Mouse (Mus musculus): ENCODE results near the gene Prss53.
"Not testable (repeated sequence)": the region's sequence is repeated elsewhere in the genome, so short reads cannot be mapped to it uniquely, and the experiment has no call there.

The Prss53 gene

GRCm38 (mm10) chr7:127875627-127876001 is 15.2 kb downstream of the Prss53 start:
- DNase-seq (ENCODE audit: low read depth, low spot score): peak; percentile 89

DNA sequence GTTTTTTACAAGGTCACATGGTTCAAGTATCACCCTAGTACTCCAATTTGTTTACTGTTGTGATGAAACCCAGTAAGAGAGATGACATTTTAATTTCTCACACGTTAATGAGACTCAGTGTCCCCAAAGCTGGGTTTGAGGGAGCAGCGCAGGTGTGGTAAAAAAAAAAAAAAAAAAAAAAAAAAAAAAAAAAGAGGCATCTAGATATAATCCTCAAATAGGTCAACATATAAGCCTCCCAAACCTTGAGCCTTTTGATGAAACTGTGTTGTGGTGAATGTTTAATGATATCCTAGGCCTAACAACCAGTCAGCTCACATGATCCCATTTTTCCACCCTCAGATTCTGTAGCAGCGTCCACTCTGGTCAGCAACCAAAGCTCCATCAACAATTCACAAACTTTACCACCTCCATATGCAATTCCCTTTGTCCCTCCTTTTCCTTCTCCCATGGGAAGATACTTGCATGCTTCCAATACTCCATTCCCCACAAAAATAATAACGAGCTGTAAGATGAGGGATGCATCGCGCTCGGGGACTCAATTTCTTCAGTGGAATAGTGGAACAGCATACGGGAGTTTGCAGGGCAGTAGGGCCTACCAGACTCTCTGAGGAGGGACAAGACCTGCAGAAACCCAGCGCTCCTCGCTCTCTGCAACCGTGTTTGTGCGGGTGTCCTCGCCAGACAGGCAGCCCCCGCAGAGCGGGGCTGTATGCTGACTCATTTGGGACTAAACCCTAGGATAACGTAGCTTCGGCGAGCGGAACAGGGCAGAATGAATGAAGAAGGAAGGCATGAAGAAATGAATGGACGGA is 15.8 kb downstream of the Prss53 start:
- no peak for DNase-seq (ENCODE audit: low read depth, low spot score)

GRCm38 (mm10) chr7:127870136-127870821 is 20.5 kb downstream of the Prss53 start:
- no peak for DNase-seq (ENCODE audit: low read depth, low spot score)

GRCm38 (mm10) chr7:127869149-127869810 is 21.5 kb downstream of the Prss53 start:
- DNase-seq (ENCODE audit: low read depth, low spot score): no peak

DNA sequence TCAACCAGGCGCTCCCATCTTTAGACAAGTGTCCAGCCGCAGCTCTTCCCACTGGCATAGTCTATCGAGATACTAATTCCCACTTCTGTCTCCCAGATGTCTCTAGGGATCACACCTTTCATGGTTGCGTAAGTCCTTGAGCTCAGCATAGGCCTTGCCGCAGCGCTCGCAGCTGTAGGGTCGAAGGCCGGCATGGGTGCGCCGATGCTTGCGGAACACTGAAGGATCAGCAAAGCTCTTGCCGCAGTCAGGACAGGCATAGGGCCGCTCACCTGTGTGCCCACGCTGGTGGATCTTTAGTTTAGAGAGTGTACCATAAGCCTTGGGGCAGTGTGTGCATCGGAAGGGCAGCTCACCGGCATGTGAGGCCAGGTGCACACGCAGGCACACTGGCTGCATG is 23.1 kb downstream of the Prss53 start:
- no peak for DNase-seq (ENCODE audit: low read depth, low spot score)

DNA sequence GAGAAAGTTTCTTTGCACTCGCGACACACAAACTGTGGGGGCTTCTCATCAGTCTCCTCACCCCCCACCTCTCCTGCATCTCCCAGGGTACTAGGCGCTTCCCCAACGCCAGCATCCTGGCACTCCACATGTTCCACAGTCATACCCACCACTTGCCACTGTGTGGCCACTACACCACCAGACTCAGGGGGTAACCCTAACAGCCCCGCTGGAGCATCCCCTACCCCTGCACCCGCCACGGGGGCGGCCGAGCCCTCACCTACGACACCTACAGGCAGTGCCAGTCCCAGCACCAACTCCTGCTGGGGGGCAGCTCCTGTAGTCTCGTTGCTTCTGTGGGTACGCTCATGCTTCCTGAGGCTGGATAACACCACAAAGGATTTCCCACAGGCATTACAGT is 24.3 kb downstream of the Prss53 start:
- DNase-seq (ENCODE audit: low read depth, low spot score): no peak

- no peak for DNase-seq (ENCODE audit: low read depth, low spot score)
Measured at GRCm38 (mm10) chr7:127858258-127858657, 32.5 kb downstream of the Prss53 start.

DNA sequence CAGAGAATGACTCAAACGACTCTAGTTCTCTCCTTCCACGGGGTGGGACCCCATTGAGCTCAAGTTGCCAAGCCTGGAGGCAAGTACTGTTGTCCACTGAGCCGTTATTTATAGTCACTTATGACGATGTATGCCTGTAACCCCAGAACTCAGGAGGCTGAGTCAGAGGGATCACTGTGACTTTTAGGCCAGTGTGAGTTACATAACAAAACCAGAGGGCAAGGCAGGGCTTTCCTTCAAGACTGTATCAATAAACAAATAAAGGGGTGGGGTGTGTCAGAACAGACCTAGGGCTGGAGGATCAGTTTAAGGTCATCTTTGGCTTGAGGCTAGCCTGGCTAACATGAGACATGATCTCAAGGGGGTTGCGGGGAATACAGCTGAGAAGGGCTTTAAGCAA is 39.9 kb downstream of the Prss53 start:
- no peak for DNase-seq (ENCODE audit: low read depth, low spot score)

DNA sequence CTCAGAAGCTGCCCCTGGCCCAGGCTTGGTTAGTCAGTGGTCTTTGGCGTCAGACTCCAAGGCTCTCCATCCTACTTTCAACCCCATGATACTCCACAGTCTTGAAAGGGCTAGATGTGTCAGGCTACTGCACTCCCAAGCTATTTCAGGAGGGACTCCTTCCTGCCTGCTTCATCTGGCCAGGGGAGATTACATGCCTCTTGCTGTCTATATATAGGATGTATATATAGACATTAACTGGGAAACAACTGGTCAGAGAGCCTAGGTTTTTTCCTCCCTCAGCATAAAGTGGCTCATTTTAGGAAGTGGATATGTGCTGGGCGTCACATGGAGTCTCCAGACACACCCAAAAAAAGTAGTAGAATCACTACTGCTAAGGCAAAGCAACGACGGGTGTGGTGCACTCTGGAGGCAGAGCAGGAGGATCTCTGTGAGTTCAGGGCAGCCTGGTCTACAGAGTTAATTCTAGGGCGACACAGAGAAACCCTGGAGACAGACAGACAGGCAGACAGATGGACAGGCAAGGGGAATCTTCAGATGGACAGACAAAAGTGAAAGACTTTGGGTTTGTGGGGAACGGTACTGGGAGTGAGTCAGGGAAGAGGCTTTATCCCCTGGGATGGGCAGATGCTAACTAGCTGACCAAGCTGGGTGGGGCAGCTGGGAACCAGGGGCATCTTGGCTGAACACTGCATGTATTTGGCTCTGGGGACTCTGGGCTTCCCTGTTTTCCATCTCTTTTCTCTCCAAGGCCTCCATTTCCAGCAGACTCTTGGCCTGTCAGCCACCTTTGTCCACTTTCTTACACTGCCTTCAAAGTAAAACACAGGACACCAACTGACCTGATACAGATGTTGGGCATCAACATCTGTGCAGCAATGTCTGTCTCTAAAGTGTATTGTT is 40.5 kb downstream of the Prss53 start:
- DNase-seq (ENCODE audit: low read depth, low spot score): no peak

DNA sequence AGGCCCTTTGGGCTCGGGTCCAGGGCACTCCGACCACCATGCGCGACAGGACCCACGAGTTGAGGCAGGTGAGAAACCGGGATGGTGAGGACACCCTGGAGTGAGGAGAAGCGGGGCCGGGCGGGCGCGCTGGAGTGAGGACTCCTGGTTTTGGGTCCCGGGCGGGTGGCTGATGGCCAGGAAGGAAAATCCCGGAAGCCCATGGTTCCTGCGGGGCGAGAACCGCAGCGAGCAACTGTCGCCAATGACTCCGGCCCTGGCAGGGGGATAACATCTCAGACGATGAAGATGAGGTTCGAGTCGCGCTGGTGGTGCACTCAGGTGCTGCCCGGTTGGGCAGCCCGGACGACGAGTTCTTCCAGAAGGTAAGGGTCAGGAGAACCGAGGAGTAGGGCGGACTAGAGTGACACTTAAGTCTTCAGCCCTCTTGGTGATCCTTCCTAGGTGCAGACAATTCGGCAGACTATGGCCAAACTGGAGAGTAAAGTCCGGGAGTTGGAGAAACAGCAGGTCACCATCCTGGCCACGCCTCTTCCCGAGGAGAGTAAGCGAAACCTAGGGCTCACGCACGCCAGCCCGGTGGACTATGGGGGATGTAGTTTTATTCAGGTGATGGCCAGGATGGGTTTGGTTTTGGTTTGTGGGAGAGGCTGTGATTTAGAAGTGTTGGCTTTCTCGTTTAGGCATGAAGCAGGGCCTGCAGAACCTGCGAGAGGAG is 48.6 kb downstream of the Prss53 start:
- peak; percentile 89 for DNase-seq (ENCODE audit: low read depth, low spot score)

DNA sequence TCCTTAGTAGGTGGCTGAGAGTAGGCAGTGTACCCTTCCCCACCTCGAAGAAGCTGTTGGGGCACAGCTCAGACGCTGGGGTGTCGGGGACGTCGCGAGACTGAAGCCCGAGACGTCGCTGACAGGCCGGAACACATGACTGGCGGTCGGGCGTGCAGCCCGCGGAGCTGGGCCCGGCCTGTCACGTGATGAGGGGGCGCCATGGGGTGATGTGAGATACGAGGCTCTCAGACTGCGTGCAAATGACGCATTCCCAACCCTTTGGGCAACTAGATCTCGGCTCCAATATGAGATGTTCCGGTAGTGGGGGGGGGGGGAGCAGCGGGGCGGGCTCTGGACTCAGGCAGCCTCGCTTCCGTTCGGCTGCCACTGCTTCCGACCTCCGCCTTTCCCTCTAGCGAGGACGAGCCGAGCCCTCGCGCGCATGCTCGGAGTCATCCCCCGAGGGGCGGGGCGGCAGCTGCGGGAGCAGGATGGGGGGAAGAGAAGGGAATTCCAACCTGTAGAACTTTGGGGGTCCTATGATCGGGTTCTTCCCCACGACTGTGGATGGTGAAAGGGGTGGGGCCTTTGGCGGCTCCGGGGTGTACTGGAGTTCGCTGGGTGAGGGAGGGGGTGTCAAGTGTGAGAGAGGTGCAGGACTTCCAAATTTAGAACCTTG is 49.3 kb downstream of the Prss53 start:
- DNase-seq (ENCODE audit: low read depth, low spot score): peak; percentile 94

DNA sequence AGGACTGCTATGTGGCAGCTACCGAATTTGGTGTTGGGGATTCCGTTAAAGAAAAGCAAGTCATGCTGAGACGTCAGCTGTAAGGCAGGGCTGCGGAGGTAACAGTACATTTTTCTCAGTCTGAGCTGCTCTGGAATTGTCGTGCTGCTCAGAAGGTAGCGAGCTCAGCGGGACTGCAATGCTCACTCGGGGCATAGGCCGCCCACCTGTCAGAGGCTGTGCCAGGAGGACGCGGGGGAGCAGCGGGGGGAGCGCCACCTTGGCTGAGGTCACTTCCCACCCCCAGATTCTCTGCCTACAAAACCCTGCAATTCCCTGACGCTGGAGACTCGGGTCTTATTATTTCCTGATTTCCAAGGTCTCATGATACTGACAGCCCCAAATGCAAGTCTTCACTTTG is 49.9 kb downstream of the Prss53 start:
- peak; percentile 69 for DNase-seq (ENCODE audit: low read depth, low spot score)

- DNase-seq (ENCODE audit: low read depth, low spot score): not testable (repeated sequence)
Measured at GRCm38 (mm10) chr7:127840031-127840430, 50.7 kb downstream of the Prss53 start.

DNA sequence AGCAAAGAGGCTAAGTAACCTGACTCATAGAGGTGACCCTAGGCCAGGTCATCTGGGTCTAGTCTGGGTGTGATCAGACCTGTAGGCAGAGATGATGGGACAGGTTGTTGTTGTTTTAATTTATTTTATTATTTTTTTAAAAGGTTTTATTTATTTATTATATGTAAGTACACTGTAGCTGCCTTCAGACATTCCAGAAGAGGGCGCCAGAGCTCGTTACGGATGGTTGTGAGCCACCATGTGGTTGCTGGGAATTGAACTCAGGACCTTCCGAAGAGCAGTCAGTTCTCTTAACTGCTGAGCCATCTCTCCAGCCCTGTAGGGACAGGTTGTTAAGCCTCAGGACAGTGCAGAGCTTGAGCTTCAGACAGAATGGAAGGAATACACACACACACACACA is 52.9 kb downstream of the Prss53 start:
- DNase-seq (ENCODE audit: low read depth, low spot score): not testable (repeated sequence)

GRCm38 (mm10) chr7:127837473-127837872 is 53.3 kb downstream of the Prss53 start:
- DNase-seq (ENCODE audit: low read depth, low spot score): no peak
